Mouse (Mus musculus): Measurements from ENCODE around the gene Gpa33.

DNA sequence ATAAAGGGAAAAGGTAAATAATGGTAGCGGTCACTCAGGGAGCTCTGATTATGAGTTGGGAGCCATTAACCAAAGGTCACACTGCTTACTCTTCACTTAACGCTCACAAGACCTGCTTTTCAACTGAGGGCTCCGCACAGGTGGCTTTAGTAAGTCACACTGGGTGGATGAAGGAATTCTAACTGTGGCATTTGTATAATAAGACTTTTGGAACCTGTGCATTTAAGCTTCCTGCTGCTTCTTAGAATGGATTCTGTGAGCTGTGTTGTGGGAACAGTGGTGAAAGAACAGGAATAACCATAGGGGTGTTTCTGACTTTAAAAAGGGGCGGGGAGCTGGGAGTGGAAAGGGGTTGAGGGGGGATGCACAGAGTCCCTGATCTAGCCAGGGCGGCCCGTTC is 12.3 kb downstream of the Gpa33 start:
- TF ChIP-seq POLR2A (IDR thresholded peaks at IDR 0.05; ENCODE audit: borderline replicate concordance, extremely low read depth, insufficient read depth, insufficient read length, poor library complexity, severe bottlenecking) (no peak), CTCF (IDR thresholded peaks at IDR 0.05; ENCODE audit: borderline replicate concordance, extremely low read depth, insufficient read depth, insufficient read length) (no peak)
